Mouse (Mus musculus) embryonic facial prominence, embryonic 13.5 days (tissue): ENCODE measurements around the gene Pdzd8. TPM values are rescaled to one million over a fixed set of nuclear protein-coding genes. Genes with fewer than 3 reads are reported as not detected.

ENCODE experiments used
- polyA plus RNA-seq: library from polyadenylated mRNA; unstranded; fragments of >200 nt; fragmentation: Nextera tagmentation; extraction: Ambion mirVana; gene quantifications from 2 replicates; pipeline ENCODE4 v1.2.1, GENCODE M21; 2015

Pdzd8 gene
- polyA plus RNA-seq, 1 experiment from 2014 or later: 11.4 TPM

Other genes starting within 250 kb of the Pdzd8 start
- gene Vax1, start 175.7 kb downstream of the Pdzd8 start, polyA plus RNA-seq: not detected in 2 replicates
- not detected in 2 replicates for gene Kcnk18, start 126.6 kb downstream of the Pdzd8 start, polyA plus RNA-seq
- 9.0 and 10.1 TPM in 2 replicates for gene Slc18a2, start 84.9 kb downstream of the Pdzd8 start, polyA plus RNA-seq
- gene Rps12-ps3, start 23.5 kb downstream of the Pdzd8 start, polyA plus RNA-seq: 10.4 and 79.9 TPM in 2 replicates
- 23.8 and 24.7 TPM in 2 replicates for gene Emx2, start 112.6 kb upstream of the Pdzd8 start, polyA plus RNA-seq